Mouse (Mus musculus) hindbrain, embryonic 12.5 days (tissue): ENCODE data around the gene Zranb3. TPM values are rescaled to one million over a fixed set of nuclear protein-coding genes. Genes with fewer than 3 reads are reported as not detected.

Experiments
- polyA plus RNA-seq: library from polyadenylated mRNA; unstranded; fragments of >200 nt; fragmentation: Nextera tagmentation; extraction: Ambion mirVana; gene quantifications from 2 replicates; pipeline ENCODE4 v1.2.1, GENCODE M21; 2016

Zranb3 gene
- polyA plus RNA-seq, 1 experiment from 2014 or later, result 9.2 TPM

Other genes with a start within 250 kb of the Zranb3 start
- 0.54 and 1.3 TPM in 2 replicates for gene Map3k19, start 248.0 kb downstream of the Zranb3 start, polyA plus RNA-seq
- gene Rab3gap1, start 234.3 kb downstream of the Zranb3 start, polyA plus RNA-seq, result 21.2 and 21.8 TPM in 2 replicates
- gene R3hdm1, start 254 bp upstream of the Zranb3 start, polyA plus RNA-seq, result 97.1 and 102 TPM in 2 replicates
- 78.3 and 79.5 TPM in 2 replicates for gene Ubxn4, start 140.9 kb upstream of the Zranb3 start, polyA plus RNA-seq
- 0.27 and 0.37 TPM in 2 replicates for gene Lct, start 225.3 kb upstream of the Zranb3 start, polyA plus RNA-seq